Mouse (Mus musculus) liver, postnatal 0 days (tissue): ENCODE data around the gene Siae. TPM values are rescaled to one million over a fixed set of nuclear protein-coding genes. Genes with fewer than 3 reads are reported as not detected.

Source experiments
- ATAC-seq: fragments of 200-750 bp; cut with Nextera tagmentation; 2 replicates; pipeline ENCODE4 v1.8.0; 2017; ENCODE audit warnings: mild to moderate bottlenecking, moderate library complexity
- DNase-seq: peaks from one replicate; pipeline ENCODE4 v3.0.0-alpha.2; 2016
- H3K27ac ChIP-seq: fragments of 300-500 bp; sonication (generic); 2 replicates; pipeline ENCODE4 v1.5.1; 2014; ENCODE audit warnings: antibody characterized with exemption, moderate library complexity, mild to moderate bottlenecking, low read depth
- H3K27me3 ChIP-seq: fragments of 300-500 bp; sonication (generic); 2 replicates; pipeline ENCODE4 v1.6.1; 2014; ENCODE audit warnings: low read length, control low read depth, mixed read lengths; ENCODE audit not compliant: insufficient read depth
- H3K36me3 ChIP-seq: fragments of 300-500 bp; sonication (generic); replicated peaks from 2 replicates; pipeline ENCODE4 v1.6.1; 2014; ENCODE audit warnings: mild to moderate bottlenecking, control low read depth, low read length, moderate library complexity, mixed read lengths; ENCODE audit not compliant: insufficient read depth
- H3K4me1 ChIP-seq: fragments of 300-500 bp; sonication (generic); 2 replicates; pipeline ENCODE4 v1.6.1; 2014; ENCODE audit warnings: antibody characterized with exemption, mild to moderate bottlenecking, control low read depth; ENCODE audit not compliant: insufficient read depth
- H3K4me2 ChIP-seq: fragments of 300-500 bp; sonication (generic); 2 replicates; pipeline ENCODE4 v1.6.1; 2014; ENCODE audit warnings: low read depth, mild to moderate bottlenecking, low read length, moderate library complexity, mixed read lengths
- H3K4me3 ChIP-seq: fragments of 300-500 bp; sonication (generic); 2 replicates; pipeline ENCODE4 v1.5.1; 2014; ENCODE audit warnings: low read depth, low read length
- H3K9ac ChIP-seq: fragments of 300-500 bp; sonication (generic); replicated peaks from 2 replicates; pipeline ENCODE4 v1.6.1; 2014; ENCODE audit warnings: mild to moderate bottlenecking, moderate library complexity
- H3K9me3 ChIP-seq: fragments of 300-500 bp; sonication (generic); 2 replicates; pipeline ENCODE4 v1.6.1; 2016; ENCODE audit warnings: mild to moderate bottlenecking, control low read depth, low read length, mixed read lengths
- CTCF ChIP-seq: sonication (generic); IDR thresholded peaks from 2 replicates; pipeline ENCODE4 v1.5.1; 2016; ENCODE audit warnings: antibody characterized with exemption, low read depth
- EP300 ChIP-seq: IDR thresholded peaks from 2 replicates; pipeline ENCODE4 v1.6.1; 2016; ENCODE audit warnings: antibody characterized with exemption, low read depth, mild to moderate bottlenecking
- WGBS: fragments of 180-500 bp; shearing (Covaris S2); extraction: QIAGEN DNeasy Blood & Tissue Kit; methylation state at CpG from one replicate; pipeline ENCODE4 v1.1.7; 2014; ENCODE audit not compliant: insufficient replicate concordance; 5-methylcytosine and 5-hydroxymethylcytosine counted together
- polyA plus RNA-seq: library from polyadenylated mRNA; unstranded; fragments of >200 nt; fragmentation: Nextera tagmentation; extraction: Ambion mirVana; gene quantifications from 2 replicates; pipeline ENCODE4 v1.2.1, GENCODE M21; 2015

Siae gene
- polyA plus RNA-seq, 1 experiment from 2014 or later = 5.2 TPM

DNA sequence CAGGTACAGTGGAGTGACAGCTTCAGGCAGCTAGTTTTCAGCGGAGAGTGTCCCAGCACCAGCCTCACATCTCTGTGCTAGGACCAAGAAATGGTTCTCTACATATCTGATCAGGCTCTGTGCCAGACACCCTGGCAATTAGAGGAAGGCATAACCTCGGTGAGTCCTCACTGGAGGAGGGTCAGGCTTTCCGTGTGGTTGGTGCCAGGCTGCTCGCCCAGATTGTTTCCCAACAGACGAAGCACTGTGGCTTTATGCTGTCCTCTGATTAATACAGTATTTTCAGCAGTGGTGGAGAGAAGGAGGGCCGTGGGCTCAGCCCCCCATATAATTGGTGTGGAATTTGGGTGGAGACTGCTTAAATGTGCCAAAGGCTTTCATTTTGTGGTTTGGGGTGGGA is 113.6 kb downstream of the Siae start, which contains the start of gene Panx3:
Gene Panx3 (minus strand): TSS at position 121 of the 400 bp plus-strand sequence.
- H3K9me3 ChIP-seq = no peaks in the 10 kb centered on the region
- no peaks in the 10 kb centered on the region for H3K4me1 ChIP-seq
- no peaks in the 10 kb centered on the region for H3K36me3 ChIP-seq
- ATAC-seq = no peak
- H3K4me2 ChIP-seq = no peak within 1 kb of the TSS
- no peaks in the 10 kb centered on the region for H3K27me3 ChIP-seq
- no peak for DNase-seq
- TF ChIP-seq CTCF (no peak), EP300 (no peak)
- H3K9ac ChIP-seq = no peak within 1 kb of the TSS
- H3K4me3 ChIP-seq = no peak within 1 kb of the TSS
- no peak within 1 kb of the TSS for H3K27ac ChIP-seq
- 59% methylated on average over 6 of the region's 6 CpGs for WGBS

DNA sequence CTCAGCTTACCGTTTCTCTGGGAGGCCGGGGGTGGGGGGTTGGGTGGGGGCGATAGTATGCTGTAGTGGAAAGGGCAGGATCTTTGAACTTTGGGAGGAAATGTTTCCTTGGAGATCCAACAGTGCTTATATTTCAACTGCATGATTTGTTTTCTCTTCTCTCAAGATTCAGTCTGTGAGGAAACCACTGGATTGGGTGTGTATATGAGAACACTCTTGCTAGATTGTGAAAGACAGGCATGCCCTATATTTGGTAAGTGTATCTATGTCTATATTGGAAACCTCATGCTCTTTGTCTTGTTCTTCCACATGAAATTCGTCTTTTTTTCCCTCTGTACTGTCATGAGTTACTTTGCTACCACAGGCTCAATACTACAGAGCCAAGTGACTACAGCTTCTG is 114.2 kb downstream of the Siae start:
- no peak overlapping the region for H3K4me2 ChIP-seq
- H3K9me3 ChIP-seq = no peaks in the 10 kb centered on the region
- no peak overlapping the region for H3K27ac ChIP-seq
- TF ChIP-seq EP300 (no peak), CTCF (no peak)
- H3K36me3 ChIP-seq = no peaks in the 10 kb centered on the region
- H3K4me1 ChIP-seq = no peaks in the 10 kb centered on the region
- 54% methylated on average over 4 of the region's 4 CpGs for WGBS
- H3K9ac ChIP-seq = no peak overlapping the region
- H3K27me3 ChIP-seq = no peaks in the 10 kb centered on the region
- DNase-seq (no peak), ATAC-seq (no peak)
- no peak overlapping the region for H3K4me3 ChIP-seq

DNA sequence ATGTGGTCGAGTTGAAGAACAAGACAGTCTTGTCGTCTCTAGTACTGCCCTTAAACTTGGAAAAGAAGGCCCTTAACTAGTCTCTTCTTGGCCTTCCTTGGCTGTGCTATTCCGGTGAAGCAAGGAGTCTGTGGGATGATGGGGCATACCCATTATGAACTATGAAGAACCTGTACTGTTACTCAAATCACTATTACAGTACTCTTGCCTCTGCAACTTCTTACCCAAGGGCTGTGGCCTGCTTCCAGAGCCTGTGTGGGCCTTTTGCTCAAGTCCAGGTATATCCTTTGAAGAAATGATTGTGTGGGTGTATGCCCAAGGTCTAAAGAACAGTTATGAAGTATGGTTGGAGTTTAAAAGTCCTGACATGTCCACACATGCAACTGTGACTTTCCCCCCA is 114.8 kb downstream of the Siae start:
- H3K36me3 ChIP-seq = no peaks in the 10 kb centered on the region
- 75% methylated on average over 3 of the region's 3 CpGs for WGBS
- no peak overlapping the region for H3K9ac ChIP-seq
- DNase-seq (no peak), ATAC-seq (no peak)
- no peak overlapping the region for H3K27ac ChIP-seq
- H3K9me3 ChIP-seq = no peaks in the 10 kb centered on the region
- no peaks in the 10 kb centered on the region for H3K4me1 ChIP-seq
- no peak overlapping the region for H3K4me2 ChIP-seq
- no peaks in the 10 kb centered on the region for H3K27me3 ChIP-seq
- H3K4me3 ChIP-seq = no peak overlapping the region
- no peak for TF ChIP-seq EP300
- no peak for TF ChIP-seq CTCF

DNA sequence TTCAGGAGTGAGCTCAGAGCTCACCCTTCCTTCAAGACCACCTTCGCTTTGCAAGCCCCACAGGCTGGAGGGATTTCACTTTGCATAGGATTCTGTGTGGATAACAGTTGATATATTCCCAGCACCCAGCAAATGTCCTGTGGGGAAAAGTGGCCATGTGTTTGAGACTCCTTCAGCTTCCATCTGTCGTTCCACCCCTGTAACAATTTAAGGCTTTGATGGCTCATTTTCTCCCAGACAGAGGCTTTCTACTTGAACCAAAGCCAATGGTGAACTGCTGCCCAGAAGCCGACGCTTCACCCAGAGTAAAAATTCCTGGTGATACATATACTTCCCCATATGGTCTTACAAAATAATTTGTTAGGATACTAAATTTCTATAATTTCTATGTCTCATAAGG is 119.8 kb downstream of the Siae start:
- H3K4me1 ChIP-seq = no peaks in the 10 kb centered on the region
- TF ChIP-seq EP300 (no peak), CTCF (no peak)
- no peak overlapping the region for H3K4me2 ChIP-seq
- no peaks in the 10 kb centered on the region for H3K36me3 ChIP-seq
- H3K27ac ChIP-seq = no peak overlapping the region
- ATAC-seq (no peak), DNase-seq (no peak)
- WGBS = 81% methylated on average over 4 of the region's 4 CpGs
- H3K9ac ChIP-seq = no peak overlapping the region
- H3K4me3 ChIP-seq = no peak overlapping the region
- no peaks in the 10 kb centered on the region for H3K27me3 ChIP-seq
- no peaks in the 10 kb centered on the region for H3K9me3 ChIP-seq

DNA sequence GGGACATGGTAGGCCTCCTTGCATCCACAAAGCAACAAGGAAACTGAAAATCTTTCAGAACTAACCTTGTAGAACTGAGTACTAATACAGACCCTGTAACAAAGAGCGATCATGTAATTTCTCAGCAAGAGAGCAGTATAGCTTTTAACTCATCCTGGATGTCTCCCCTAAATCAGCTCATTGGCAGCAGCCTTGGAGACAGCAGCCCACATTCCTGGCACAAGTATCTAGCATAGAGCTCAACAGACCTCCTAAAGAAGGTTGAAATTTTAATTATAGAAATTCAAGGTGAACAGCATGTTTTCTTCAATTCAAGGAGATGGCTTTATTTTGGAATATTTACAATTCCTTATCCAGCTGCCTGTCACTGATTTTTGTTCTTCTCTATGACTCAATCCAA is 125.6 kb downstream of the Siae start:
- H3K4me2 ChIP-seq = no peak overlapping the region
- H3K9me3 ChIP-seq = no peaks in the 10 kb centered on the region
- H3K36me3 ChIP-seq = no peaks in the 10 kb centered on the region
- H3K27me3 ChIP-seq = no peaks in the 10 kb centered on the region
- no peak overlapping the region for H3K27ac ChIP-seq
- no peak for DNase-seq
- no peak overlapping the region for H3K9ac ChIP-seq
- TF ChIP-seq EP300 (no peak), CTCF (no peak)
- WGBS = 82% methylated on average over 1 of the region's 1 CpGs
- ATAC-seq = no peak
- H3K4me3 ChIP-seq = no peak overlapping the region
- H3K4me1 ChIP-seq = no peaks in the 10 kb centered on the region

DNA sequence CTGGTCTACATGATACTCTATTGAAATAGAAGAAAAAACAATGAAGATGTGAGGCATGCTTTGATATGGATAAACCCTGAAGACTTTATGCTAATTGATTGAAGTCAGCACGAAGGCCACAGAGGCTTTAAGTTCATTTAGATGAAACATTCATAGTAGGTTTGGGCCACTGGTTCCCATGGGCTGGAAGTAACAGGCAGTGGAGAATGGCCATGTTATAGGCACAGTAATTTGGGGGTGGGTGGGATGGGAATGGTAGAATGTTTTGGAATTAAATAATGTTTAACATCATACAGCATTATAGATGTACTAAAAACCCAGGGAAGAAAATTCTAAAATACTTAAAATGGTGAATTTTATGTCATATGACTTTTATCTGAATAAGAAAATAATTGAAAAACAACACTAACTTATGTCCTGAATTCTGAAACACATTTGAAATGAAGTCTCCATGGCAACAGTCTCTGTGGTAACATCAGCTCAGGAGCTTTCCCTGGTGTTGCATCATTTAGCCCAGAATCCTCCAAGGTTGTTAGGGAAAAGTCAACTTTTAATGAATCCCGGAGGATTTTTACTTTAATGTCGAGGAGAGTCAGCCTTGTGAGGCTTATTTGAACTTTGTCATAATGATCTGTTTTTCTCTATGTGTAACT is 131.9 kb downstream of the Siae start:
- no peak overlapping the region for H3K4me3 ChIP-seq
- H3K27me3 ChIP-seq = no peaks in the 10 kb centered on the region
- H3K9ac ChIP-seq = no peak overlapping the region
- no peak for ATAC-seq
- H3K4me1 ChIP-seq = no peaks in the 10 kb centered on the region
- H3K27ac ChIP-seq = no peak overlapping the region
- 66% methylated on average over 3 of the region's 3 CpGs for WGBS
- no peak overlapping the region for H3K4me2 ChIP-seq
- TF ChIP-seq CTCF = no peak
- no peak for TF ChIP-seq EP300
- H3K9me3 ChIP-seq = no peaks in the 10 kb centered on the region
- DNase-seq = no peak
- no peaks in the 10 kb centered on the region for H3K36me3 ChIP-seq

DNA sequence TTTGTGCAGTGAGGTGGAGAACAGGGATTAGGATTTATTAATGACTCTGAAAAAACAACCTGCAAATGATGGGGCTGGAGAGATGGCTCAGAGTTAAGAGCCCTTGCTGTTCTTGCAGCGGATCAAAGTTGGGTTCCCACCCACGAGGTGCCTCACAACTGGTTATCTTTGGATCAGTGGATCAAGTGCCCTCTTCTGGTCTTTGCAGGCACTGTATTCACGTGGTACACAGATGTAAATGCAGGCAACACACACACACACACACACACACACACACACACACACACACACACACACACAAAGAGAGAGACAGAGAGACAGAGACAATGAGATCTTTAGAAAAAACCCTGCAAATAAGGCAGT is 132.4 kb downstream of the Siae start:
- no peak for TF ChIP-seq CTCF
- Histone ChIP-seq H3K4me1 (no peaks in the 10 kb centered on the region), H3K27me3 (no peaks in the 10 kb centered on the region), H3K36me3 (no peaks in the 10 kb centered on the region), H3K9ac (no peak overlapping the region), H3K4me3 (no peak overlapping the region), H3K27ac (no peak overlapping the region), H3K9me3 (no peaks in the 10 kb centered on the region), H3K4me2 (no peak overlapping the region)
- DNase-seq (no peak), ATAC-seq (no peak)
- 35% methylated on average over 3 of the region's 3 CpGs for WGBS
